Mouse (Mus musculus) intestine, postnatal 0 days (tissue): Measurements from ENCODE around the gene Vat1l. TPM values are rescaled to one million over a fixed set of nuclear protein-coding genes. Genes with fewer than 3 reads are reported as not detected.

ENCODE experiments used
- ATAC-seq: fragments of 200-750 bp; cut with Nextera tagmentation; 2 replicates; pipeline ENCODE4 v1.8.0; 2017; ENCODE audit warnings: mild to moderate bottlenecking, moderate TSS enrichment, moderate library complexity
- H3K27ac ChIP-seq: fragments of 300-500 bp; sonication (generic); 2 replicates; pipeline ENCODE4 v1.5.1; 2014; ENCODE audit warnings: mild to moderate bottlenecking, low read depth, low read length, moderate library complexity
- H3K27me3 ChIP-seq: fragments of 300-500 bp; sonication (generic); replicated peaks from 2 replicates; pipeline ENCODE4 v1.6.1; 2014; ENCODE audit warnings: low read length, mixed read lengths; ENCODE audit not compliant: control insufficient read depth, insufficient read depth
- H3K36me3 ChIP-seq: fragments of 300-500 bp; sonication (generic); 2 replicates; pipeline ENCODE4 v1.6.1; 2014; ENCODE audit warnings: mild to moderate bottlenecking, moderate library complexity; ENCODE audit not compliant: control insufficient read depth, insufficient read depth
- H3K4me1 ChIP-seq: fragments of 300-500 bp; sonication (generic); replicated peaks from 2 replicates; pipeline ENCODE4 v1.6.1; 2014; ENCODE audit warnings: antibody characterized with exemption, low read length, mixed read lengths; ENCODE audit not compliant: control insufficient read depth, insufficient read depth
- H3K4me2 ChIP-seq: fragments of 300-500 bp; sonication (generic); replicated peaks from 2 replicates; pipeline ENCODE4 v1.6.1; 2014; ENCODE audit warnings: low read depth, mild to moderate bottlenecking, moderate library complexity
- H3K4me3 ChIP-seq: fragments of 300-500 bp; sonication (generic); 2 replicates; pipeline ENCODE4 v1.5.1; 2014; ENCODE audit warnings: low read depth, low read length
- H3K9ac ChIP-seq: fragments of 300-500 bp; sonication (generic); 2 replicates; pipeline ENCODE4 v1.6.1; 2014; ENCODE audit warnings: mild to moderate bottlenecking, low read depth, low read length
- H3K9me3 ChIP-seq: fragments of 300-500 bp; sonication (generic); 2 replicates; pipeline ENCODE4 v1.6.1; 2016; ENCODE audit warnings: mixed run types; ENCODE audit not compliant: control insufficient read depth
- CTCF ChIP-seq: sonication (generic); IDR thresholded peaks from 2 replicates; pipeline ENCODE4 v1.5.1; 2016; ENCODE audit warnings: low read depth, mild to moderate bottlenecking, control low read depth, antibody characterized with exemption, moderate library complexity
- WGBS: fragments of 180-500 bp; shearing (Covaris S2); extraction: QIAGEN DNeasy Blood & Tissue Kit; methylation state at CpG from one replicate; pipeline ENCODE4 v1.1.7; 2014; 5-methylcytosine and 5-hydroxymethylcytosine counted together
- polyA plus RNA-seq: library from polyadenylated mRNA; unstranded; fragments of >200 nt; fragmentation: Nextera tagmentation; extraction: Ambion mirVana; gene quantifications from 2 replicates; pipeline ENCODE4 v1.2.1, GENCODE M21; 2015

Gene Vat1l
- polyA plus RNA-seq, 1 experiment from 2014 or later, result 2.8 TPM

- Histone ChIP-seq H3K9ac (no peak overlapping the region), H3K4me3 (no peak overlapping the region), H3K36me3 (no peaks in the 10 kb centered on the region), H3K4me2 (no peak overlapping the region), H3K27me3 (no peaks in the 10 kb centered on the region), H3K9me3 (no peaks in the 10 kb centered on the region), H3K27ac (no peak overlapping the region), H3K4me1 (no peaks in the 10 kb centered on the region)
- ATAC-seq, result no peak
- 34% methylated on average over 5 of the region's 5 CpGs for WGBS
- no peak for TF ChIP-seq CTCF
Observed at GRCm38 (mm10) chr8:114314669-114315325, 109.4 kb downstream of the Vat1l start.

GRCm38 (mm10) chr8:114318161-114318560 is 112.7 kb downstream of the Vat1l start:
- Histone ChIP-seq H3K36me3 (no peaks in the 10 kb centered on the region), H3K27ac (no peak overlapping the region), H3K4me3 (no peak overlapping the region), H3K4me1 (no peaks in the 10 kb centered on the region), H3K27me3 (no peaks in the 10 kb centered on the region), H3K4me2 (no peak overlapping the region), H3K9ac (no peak overlapping the region), H3K9me3 (no peaks in the 10 kb centered on the region)
- no peak for TF ChIP-seq CTCF
- no peak for ATAC-seq
- WGBS, result 82% methylated on average over 4 of the region's 4 CpGs

DNA sequence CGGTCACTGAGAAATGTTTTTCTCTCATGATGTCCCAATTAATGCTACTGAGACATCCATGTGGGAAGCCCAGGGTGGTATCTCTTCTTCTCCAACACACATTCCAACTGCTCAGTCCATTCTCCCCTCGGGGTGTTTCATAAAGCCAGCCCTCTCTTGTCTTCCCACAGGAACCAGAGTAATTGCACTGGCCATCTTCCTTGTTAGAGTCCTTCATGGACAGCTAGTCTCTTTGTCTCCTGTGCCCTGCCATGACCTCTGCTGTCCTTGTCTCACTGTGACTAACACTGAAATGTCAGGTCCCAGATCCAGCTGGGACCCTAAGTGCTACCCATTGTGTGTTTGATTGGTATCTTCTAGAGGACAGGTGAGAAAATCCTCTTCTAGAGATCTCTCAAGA is 116.7 kb downstream of the Vat1l start:
- Histone ChIP-seq H3K27ac (no peak overlapping the region), H3K4me2 (no peak overlapping the region), H3K9me3 (no peaks in the 10 kb centered on the region), H3K4me3 (no peak overlapping the region), H3K27me3 (no peaks in the 10 kb centered on the region), H3K9ac (no peak overlapping the region), H3K36me3 (no peaks in the 10 kb centered on the region), H3K4me1 (no peaks in the 10 kb centered on the region)
- no peak for ATAC-seq
- TF ChIP-seq CTCF, result no peak
- WGBS, result 91% methylated on average over 2 of the region's 2 CpGs

- H3K9me3 ChIP-seq, result no peaks in the 10 kb centered on the region
- ATAC-seq, result no peak
- TF ChIP-seq CTCF, result no peak
Observed at GRCm38 (mm10) chr8:114331928-114332327, 126.5 kb downstream of the Vat1l start.

DNA sequence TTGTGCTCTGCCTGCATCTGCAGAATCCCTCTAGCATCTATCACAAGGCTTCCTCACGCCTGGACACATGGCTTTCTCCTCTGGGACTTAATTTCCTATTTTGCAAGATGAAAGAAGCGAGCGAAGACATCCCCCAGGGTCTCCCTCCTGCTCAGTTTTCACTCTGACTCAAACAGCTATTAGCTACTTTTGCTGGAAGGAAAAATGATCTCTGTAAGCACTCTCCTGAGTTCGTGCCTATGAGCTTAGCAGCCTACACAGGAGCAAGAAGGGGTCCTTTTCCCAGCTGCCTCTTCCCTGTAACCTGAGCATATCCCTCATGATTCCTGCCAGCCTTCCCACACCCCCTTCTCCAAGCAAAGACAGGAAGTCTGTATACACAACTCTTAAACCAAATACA is 127.5 kb downstream of the Vat1l start:
- no peak for TF ChIP-seq CTCF
- Histone ChIP-seq H3K4me2 (no peak overlapping the region), H3K27ac (no peak overlapping the region), H3K9me3 (no peaks in the 10 kb centered on the region), H3K36me3 (no peaks in the 10 kb centered on the region), H3K4me1 (no peaks in the 10 kb centered on the region), H3K4me3 (no peak overlapping the region), H3K9ac (no peak overlapping the region), H3K27me3 (no peaks in the 10 kb centered on the region)
- ATAC-seq, result no peak
- 47% methylated on average over 4 of the region's 4 CpGs for WGBS

More at GRCm38 (mm10) chr8:114331928-114332327, 126.5 kb downstream of the Vat1l start:
- Histone ChIP-seq H3K9ac (no peak overlapping the region), H3K4me2 (no peak overlapping the region), H3K36me3 (no peaks in the 10 kb centered on the region), H3K27ac (no peak overlapping the region), H3K4me3 (no peak overlapping the region), H3K4me1 (no peaks in the 10 kb centered on the region), H3K27me3 (no peaks in the 10 kb centered on the region)
- 80% methylated on average over 5 of the region's 5 CpGs for whole genome bisulfite sequencing

DNA sequence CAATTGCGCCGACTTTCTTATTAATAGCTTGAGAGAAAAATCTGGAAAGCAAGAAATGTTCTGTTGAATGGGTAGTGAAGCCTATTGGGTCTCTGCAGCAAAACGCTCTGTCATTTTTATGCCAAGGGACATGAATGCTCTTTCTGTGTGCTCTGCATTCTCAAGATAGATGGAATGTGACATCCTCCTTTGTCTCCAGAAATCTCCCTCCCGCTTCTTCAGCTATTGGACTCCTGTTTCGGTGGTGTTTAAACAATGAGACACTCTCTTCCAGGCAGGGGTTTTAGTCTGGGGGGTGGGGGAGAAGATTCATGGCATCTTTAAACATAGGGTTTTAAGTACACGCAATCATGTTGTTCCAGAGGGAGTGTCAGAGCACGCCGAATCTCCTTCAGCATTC is 130.3 kb downstream of the Vat1l start:
- Histone ChIP-seq H3K36me3 (no peaks in the 10 kb centered on the region), H3K9me3 (no peaks in the 10 kb centered on the region), H3K9ac (no peak overlapping the region), H3K4me3 (no peak overlapping the region), H3K27me3 (no peaks in the 10 kb centered on the region), H3K4me2 (no peak overlapping the region), H3K27ac (no peak overlapping the region), H3K4me1 (no peaks in the 10 kb centered on the region)
- no peak for ATAC-seq
- WGBS, result 62% methylated on average over 8 of the region's 8 CpGs
- TF ChIP-seq CTCF, result no peak
